Mouse (Mus musculus): Measurements from ENCODE around the gene Gm20388.

DNA sequence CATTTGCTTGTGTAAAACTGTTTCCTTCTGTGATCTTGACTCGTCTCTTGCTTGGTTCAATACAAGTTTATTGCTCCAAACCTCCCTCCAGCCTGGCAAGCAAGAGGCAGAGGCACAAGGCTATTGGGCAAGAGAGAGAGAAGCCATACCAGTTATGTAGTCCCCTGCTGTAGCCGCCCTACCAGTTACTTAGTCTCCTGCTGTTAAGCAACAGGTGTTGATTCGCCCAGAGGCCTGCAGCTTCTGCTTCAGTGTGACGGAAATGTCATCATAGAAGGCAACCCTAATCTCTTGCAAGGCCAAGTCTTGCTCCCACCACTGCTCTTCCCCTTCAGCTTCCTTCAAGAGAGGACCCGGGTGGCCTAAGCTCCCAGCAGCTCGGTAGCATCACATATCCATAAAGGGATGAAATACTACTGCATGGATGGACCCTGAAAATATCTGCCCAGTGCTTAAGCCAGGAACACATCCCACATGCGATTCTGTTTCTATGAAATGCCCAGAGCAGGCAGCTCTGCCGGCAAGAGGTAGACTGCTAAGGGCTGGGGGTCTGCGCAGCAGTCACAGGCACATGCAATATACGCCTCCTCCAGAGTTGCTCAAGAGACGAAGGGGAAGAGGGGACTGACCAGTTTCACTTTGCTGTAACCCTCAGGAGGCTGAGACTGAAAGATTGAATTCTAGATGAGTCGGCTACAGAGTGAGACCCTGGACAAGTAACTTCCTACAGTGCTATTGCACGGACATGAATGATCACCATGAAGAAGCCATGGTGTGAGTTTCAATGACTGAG, 3369.9 kb downstream of the Gm20388 start:
- no peak for TF ChIP-seq CTCF (IDR thresholded peaks at IDR 0.05; ENCODE audit: borderline replicate concordance, extremely low read depth, insufficient read depth, insufficient read length)
- TF ChIP-seq POLR2A (IDR thresholded peaks at IDR 0.05; ENCODE audit: borderline replicate concordance, extremely low read depth, insufficient read depth, insufficient read length, poor library complexity, severe bottlenecking) = no peak

Measured in brain, embryonic 14.5 days (tissue).